Mouse (Mus musculus): ENCODE data around the gene Gm5565.
"Not testable (repeated sequence)": the region's sequence is repeated elsewhere in the genome, so short reads cannot be mapped to it uniquely, and the experiment has no call there.

The Gm5565 gene

DNA sequence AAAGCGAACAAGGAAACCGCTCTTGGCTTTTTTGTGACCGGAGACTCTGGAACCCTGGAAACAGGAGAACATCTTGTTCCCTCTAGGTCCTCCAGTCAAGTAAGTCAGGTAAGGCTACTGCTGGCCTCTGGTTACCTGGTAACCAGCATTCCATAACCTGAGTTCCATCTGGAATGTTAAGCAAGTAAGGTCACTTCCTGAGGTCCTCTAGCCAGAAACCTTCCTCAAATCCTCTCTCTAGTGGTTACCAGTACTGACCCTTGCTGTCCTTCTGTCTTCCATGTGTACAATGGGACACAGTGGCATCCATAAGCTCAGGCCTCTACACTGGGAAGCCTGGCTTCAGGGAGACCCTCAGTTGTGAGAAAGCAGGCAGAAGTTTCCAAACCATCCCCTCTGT lies at the start of gene Gm5565:
Gene Gm5565, minus strand, starts transcription at position 101 of the 400 bp plus-strand sequence.
- not testable (repeated sequence) for DNase-seq (ENCODE audit: low spot score in 2 of 2)

DNA sequence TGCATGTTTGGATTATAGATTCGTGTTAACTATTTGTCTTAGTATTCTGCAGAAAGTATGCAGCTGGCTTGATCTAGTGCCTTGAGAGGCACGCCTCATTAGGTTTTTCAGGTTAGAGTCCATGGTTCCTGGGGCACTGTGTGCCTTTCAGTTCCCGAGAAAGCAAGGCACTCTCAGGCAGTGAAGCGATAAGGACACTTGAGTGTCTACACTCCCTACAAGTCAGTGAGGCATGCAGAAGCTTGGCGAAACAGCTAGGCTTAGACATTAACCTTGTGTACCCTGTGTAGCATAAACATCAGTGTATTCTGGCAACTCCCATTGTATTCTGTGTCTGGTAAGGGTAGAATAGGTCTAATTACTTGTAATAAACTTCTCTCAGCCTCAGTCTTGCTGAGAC lies 45.2 kb upstream of the Gm5565 start:
- no peak for DNase-seq (ENCODE audit: low spot score in 2 of 2)

DNA sequence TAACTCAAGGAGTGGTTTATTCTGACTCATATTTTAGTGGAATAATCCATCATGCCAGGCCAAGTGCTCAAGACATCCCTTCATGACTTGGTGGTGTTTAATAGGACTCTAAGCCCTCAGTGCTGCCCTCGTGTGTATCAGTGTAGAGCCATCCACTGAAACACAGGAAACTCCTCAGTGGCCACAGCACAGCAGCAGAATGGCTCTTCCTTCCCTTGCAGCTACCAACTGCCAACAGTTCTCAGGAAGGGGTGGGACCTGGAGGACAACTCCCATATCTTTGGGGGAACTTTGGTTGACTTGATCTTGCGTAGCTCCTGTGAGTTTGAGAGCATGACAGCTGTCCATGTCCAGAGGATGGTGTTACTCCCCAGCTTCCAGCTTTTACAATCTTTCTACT lies 43.6 kb upstream of the Gm5565 start:
- DNase-seq (ENCODE audit: low spot score in 2 of 2): no peak

DNA sequence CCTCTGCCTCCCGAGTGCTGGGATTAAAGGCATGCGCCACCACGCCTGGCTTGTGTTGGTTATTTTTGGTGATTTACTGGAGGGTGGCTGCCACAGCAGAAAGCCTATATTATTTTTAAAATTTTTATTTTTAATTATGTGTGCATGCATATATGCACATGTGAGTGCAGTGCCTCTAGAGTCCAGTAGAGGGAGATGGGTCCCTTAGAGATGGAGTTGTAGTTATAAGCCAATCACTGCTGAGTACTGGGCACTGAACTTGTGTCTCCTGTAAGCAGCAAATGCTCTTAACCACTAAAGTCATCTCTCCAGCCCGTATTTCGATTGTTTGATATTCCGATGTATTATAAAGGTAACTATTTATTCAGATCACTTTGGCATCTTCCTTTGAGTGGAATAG lies 40.2 kb upstream of the Gm5565 start:
- no peak for DNase-seq (ENCODE audit: low spot score in 2 of 2)

DNA sequence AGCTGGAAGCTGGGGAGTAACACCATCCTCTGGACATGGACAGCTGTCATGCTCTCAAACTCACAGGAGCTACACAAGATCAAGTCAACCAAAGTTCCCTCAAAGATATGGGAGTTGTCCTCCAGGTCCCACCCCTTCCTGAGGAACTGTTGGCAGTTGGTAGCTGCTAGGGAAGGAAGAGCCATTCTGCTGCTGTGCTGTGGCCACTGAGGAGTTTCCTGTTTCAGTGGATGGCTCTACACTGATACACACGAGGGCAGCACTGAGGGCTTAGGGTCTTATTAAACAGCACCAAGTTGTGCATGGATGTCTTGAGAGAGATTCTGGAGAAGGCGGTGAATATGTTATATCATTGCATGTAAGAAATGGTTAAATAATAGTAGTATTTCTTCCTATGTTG lies 39.2 kb upstream of the Gm5565 start:
- DNase-seq (ENCODE audit: low spot score in 2 of 2): no peak

DNA sequence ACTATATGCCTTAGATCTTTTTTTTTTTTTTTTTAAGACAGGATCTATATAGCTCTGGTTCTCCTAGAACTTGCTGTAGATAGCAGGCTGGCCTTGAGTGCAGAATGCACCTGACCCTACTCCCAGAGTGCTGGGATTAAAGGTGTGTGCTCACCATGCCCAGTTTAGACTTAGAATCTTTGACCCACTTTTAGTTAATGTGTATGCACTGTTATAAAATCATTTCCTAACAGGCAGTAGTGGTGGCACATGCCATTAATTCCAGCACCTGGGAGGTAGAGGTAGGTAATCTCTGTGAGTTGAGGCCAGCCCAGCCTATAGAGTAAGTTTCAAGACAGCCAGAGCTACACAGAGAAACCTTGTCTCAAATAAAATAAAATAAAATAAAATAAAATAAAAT lies 38.7 kb upstream of the Gm5565 start:
- no peak for DNase-seq (ENCODE audit: low spot score in 2 of 2)

DNA sequence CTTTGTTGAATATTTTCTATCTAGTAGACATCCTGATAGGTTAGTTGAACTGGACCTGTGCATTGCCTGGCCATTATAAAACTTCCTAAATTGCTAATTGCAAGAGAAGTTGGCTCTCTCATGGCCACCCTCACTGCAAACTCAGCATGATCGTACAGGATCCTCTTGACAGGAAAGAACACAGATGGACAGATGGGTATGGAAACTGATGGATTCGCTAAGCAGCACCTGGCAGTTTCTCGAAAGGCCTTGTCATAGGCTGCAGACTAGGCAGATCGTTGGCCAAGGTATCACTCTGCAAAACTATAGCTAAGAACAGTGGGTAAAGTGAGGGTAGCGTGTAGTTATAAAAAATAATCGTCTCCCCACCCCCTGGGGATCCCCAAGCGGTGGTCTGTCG lies 33.0 kb upstream of the Gm5565 start:
- DNase-seq (ENCODE audit: low spot score in 2 of 2): no peak

DNA sequence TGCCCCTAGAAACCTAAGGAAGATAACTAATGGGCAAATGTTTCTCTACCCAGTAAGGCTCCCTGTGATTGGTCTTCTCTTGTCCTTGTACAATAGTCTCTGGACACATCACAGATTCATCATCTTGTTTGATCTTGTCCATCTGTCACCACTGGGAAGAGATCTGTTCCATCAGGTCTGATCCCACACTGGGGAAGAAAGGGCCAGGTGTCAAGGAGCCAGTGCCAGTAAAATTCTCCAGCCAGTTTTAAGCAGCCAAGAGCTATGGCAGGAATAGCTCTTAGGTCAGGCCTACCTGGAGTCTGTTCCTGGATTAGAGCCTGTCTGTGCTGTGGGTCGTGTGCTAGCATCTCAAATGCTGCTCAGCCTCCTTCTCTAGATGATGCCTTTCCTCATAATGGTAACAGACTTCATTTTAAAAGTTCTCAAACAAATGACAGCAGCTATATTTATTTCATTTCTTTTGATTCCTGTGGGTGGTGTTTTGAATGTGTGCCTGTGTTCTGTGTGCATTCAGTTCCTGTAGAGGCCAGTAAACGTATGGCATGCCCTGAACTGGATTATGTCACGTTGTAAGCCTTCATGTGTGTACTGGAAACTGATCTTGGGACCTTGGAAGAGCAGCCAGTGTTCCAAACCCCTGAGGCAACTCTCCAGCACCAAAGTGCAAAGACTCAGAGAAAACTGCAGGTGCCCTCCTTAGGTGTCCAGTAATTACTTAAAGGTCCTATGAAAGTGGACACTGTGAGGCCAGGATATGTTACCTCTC lies 30.3 kb upstream of the Gm5565 start:
- no peak for DNase-seq (ENCODE audit: low spot score in 2 of 2)

DNA sequence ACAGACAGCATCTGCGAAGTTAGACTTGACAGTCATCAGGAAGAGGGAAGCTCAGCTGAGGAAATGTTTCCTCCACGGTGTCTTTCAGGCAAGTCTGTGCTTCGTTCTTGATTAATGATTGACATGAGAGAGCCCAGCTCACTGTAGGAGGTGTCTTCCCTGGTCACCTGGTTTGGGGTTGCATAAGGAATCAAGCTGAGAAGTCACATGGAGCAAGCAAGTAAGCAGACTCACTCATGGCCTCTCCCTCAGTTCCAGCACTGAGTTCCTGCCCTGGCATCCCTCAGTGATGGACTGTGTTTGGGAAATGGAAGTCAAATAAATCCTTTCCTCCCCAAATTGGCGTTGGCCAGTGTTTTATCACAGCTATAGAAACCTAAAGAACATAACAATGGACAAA lies 29.8 kb upstream of the Gm5565 start:
- no peak for DNase-seq (ENCODE audit: low spot score in 2 of 2)

DNA sequence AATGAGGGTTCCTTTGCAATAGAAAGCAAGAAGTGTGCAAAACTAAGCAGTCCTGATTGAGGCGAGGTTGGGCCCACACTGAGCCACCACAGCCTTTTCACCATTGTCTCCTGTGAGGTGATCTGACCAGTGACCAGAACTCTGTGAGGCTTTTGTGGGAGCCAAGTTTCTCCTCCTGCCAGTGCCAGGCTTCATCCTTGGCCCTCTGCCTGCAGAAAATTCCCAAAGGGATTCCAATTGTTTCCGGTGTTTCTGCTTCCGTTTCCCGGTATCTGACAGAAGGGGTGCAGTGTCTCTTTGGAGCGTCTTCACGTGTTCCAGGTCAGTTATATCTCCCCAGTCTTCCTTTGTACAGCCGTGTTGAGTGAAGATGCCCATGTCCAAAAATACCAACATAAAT lies 28.4 kb upstream of the Gm5565 start:
- DNase-seq (ENCODE audit: low spot score in 2 of 2): no peak

DNA sequence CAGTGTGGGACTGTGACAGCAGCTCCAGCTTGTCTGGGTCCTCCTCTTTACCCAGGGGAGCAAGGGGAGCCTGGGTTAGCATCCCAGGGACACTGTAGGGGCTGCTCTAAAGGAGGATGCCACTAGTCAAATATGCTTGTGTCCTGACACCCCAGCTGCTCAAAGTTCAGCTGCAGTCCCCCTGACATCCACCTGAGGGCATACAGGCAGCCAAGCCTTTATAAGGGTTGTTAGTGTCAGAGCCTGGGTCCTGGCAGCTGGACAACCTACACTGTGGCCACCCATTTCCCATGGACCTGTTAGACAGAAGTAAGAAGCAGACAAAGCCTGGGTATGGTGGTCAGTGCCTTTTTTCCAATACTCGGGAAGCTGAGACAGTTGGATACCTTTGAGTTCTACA lies 27.8 kb upstream of the Gm5565 start:
- DNase-seq (ENCODE audit: low spot score in 2 of 2): no peak

DNA sequence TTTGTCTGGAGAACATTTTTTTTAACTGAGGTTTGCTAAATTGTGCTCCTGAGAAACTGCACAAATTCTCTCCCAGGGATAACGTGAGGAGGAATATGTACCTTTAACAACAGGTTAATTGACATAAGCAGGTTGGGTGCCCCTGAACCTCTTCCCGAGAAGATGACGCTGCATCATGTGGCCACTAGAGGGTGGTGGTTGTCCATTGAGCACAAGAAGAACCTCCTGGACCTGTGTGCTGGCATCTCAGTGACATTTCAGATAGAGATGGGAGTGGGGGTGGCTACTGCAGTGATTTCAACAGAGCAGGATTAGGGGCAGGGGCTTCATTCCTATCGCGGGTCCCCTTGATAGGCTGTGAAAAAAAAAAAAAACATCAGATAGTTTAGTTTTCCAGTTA lies 27.1 kb upstream of the Gm5565 start:
- peak; percentile 18 to 31 for DNase-seq (ENCODE audit: low spot score in 2 of 2)

DNA sequence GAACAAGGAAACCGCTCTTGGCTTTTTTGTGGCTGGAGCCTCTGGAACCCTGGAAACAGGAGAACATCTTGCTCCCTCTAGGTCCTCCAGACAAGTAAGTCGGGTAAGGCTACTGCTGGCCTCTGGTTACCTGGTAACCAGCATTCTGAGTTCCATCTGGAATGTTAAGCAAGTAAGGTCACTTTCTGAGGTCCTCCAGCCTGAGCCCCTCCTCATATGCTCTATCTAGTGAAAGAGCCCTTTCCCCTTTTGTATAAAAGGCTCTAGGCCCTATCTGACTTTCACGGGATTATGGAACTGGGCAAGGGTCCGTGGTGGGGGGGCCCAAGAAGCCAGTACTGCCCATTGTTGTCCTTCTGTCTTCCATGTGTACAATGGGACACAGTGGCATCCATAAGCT lies 24.9 kb upstream of the Gm5565 start, which contains the start of gene 1700001J03Rik:
Gene 1700001J03Rik, minus strand, starts transcription at position 101 of the 400 bp plus-strand sequence.
- not testable (repeated sequence) for DNase-seq (ENCODE audit: low spot score in 2 of 2)

DNA sequence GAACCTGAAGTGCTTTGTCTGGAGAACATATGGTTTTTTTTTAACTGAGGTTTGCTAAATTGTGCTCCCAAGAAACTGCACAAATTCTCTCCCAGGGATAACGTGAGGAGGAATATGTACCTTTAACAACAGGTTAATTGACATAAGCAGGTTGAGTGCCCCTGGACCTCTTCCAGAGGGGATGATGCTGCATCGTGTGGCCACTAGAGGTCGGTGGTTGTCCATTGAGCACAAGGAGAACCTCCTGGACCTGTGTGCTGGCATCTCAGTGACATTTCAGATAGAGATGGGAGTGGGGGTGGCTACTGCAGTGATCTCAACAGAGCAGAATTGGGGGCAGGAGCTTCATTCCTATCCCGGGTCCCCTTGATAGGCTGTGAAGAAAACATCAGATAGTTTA lies 12.4 kb upstream of the Gm5565 start:
- not testable (repeated sequence) for DNase-seq (ENCODE audit: low spot score in 2 of 2)

DNA sequence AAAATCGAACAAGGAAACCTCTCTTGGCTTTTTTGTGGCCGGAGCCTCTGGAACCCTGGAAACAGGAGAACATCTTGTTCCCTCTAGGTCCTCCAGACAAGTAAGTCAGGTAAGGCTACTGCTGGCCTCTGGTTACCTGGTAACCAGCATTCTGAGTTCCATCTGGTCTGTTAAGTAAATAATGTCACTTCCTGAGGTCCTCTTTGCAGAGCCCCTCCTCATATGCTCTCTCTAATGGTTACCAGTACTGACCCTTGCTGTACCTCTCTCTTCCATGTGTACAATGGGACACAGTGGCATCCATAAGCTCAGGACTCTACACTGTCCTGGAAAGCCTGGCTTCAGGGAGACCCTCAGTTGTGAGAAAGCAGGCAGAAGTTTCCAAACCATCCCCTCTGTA lies 10.3 kb upstream of the Gm5565 start, which contains the start of gene Gm6309:
Gene Gm6309, minus strand, starts transcription at position 101 of the 400 bp plus-strand sequence.
- DNase-seq (ENCODE audit: low spot score in 2 of 2): not testable (repeated sequence)

DNA sequence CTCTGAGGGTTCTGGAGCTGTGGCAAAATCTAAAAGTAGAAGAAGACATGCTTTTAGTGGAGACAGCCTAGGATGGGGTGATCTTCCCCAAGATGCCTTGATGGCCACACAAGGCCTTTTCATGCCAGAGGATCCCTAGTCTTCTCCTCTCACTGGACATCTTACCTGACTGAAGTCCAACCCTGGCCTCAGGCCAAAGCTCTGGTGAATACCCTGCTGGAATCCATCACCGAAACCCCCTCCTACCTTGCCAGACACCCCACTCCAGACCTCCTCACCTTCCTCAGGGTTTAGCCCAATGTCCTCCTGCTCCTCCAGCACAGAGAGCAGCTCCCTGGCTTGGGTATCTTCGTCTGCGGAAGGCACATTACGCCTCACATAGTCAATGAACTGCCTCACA lies 2.0 kb downstream of the Gm5565 start:
- DNase-seq (ENCODE audit: low spot score in 2 of 2): not testable (repeated sequence)

DNA sequence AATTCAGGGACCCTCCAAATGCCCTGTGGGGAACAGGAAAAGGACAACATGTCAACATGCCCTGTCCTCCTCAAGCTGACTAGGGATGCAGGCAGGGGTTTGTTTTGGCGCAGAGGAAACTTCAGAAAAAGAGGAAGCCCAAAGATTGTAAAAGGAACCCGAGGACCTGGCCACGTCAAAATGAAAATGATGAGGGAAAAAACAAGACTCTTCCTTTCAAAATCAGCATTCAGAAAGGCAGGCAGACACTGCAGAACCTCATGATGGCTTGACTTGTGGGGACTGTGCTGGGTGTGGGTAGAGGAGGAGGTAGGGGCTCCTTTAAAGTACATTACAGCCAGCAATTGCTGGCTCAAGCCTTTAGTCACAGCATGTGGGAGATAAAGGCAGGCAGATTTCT lies 9.9 kb downstream of the Gm5565 start:
- DNase-seq (ENCODE audit: low spot score in 2 of 2): no peak

DNA sequence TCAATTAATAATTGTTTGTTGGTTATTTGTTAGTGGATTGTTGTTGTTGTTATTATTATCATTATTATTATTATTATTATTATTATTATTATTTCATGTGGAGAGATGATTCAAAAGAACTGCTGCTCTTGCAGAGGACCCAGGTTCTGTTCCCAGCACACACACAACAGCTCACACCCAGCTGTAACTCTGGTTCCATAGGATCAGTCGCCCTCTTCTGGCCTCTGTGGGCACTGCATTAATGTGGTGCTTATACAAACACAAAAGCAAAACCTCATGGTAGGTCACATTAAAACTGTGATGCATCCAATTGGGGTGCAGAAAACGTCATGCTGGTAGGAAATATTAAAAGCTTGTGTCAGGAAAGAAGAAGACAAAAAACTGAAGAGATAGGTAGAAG lies 12.4 kb downstream of the Gm5565 start:
- DNase-seq (ENCODE audit: low spot score in 2 of 2): no peak
